Mouse (Mus musculus) lung, postnatal 0 days (tissue): Measurements from ENCODE around the gene Ankrd12. TPM values are rescaled to one million over a fixed set of nuclear protein-coding genes. Genes with fewer than 3 reads are reported as not detected.

Experiments used
- ATAC-seq: fragments of 200-750 bp; cut with Nextera tagmentation; 2 replicates; pipeline ENCODE4 v1.8.0; 2017; ENCODE audit warnings: moderate library complexity
- DNase-seq: peaks from one replicate; pipeline ENCODE4 v3.0.0-alpha.2; 2016; ENCODE audit warnings: low spot score
- H3K27ac ChIP-seq: fragments of 300-500 bp; sonication (generic); 2 replicates; pipeline ENCODE4 v1.5.1; 2014; ENCODE audit warnings: antibody characterized with exemption, mild to moderate bottlenecking, low read length, mixed read lengths
- H3K27me3 ChIP-seq: fragments of 300-500 bp; sonication (generic); replicated peaks from 2 replicates; pipeline ENCODE4 v1.6.1; 2014; ENCODE audit warnings: low read length, mixed read lengths; ENCODE audit not compliant: insufficient read depth
- H3K36me3 ChIP-seq: fragments of 300-500 bp; sonication (generic); 2 replicates; pipeline ENCODE4 v1.6.1; 2014; ENCODE audit warnings: low read length, mixed read lengths; ENCODE audit not compliant: insufficient read depth
- H3K4me1 ChIP-seq: fragments of 300-500 bp; sonication (generic); 2 replicates; pipeline ENCODE4 v1.6.1; 2014; ENCODE audit warnings: antibody characterized with exemption, low read depth, low read length, mixed read lengths; ENCODE audit not compliant: insufficient read depth
- H3K4me2 ChIP-seq: fragments of 300-500 bp; sonication (generic); replicated peaks from 2 replicates; pipeline ENCODE4 v1.6.1; 2014; ENCODE audit warnings: low read depth, mild to moderate bottlenecking, low read length, moderate library complexity, mixed read lengths
- H3K4me3 ChIP-seq: fragments of 300-500 bp; sonication (generic); 2 replicates; pipeline ENCODE4 v1.5.1; 2014; ENCODE audit warnings: low read depth, low read length
- H3K9ac ChIP-seq: fragments of 300-500 bp; sonication (generic); replicated peaks from 2 replicates; pipeline ENCODE4 v1.6.1; 2014; ENCODE audit warnings: low read depth, mild to moderate bottlenecking
- H3K9me3 ChIP-seq: fragments of 300-500 bp; sonication (generic); 2 replicates; pipeline ENCODE4 v1.6.1; 2016; ENCODE audit warnings: low read length, mixed read lengths
- CTCF ChIP-seq: IDR thresholded peaks from 2 replicates; pipeline ENCODE4 v1.5.1; 2016; ENCODE audit warnings: antibody characterized with exemption, mild to moderate bottlenecking
- EP300 ChIP-seq: IDR thresholded peaks from 2 replicates; pipeline ENCODE4 v1.6.1; 2016; ENCODE audit warnings: antibody characterized with exemption, mild to moderate bottlenecking, control low read depth
- WGBS: fragments of 180-500 bp; shearing (Covaris S2); extraction: QIAGEN DNeasy Blood & Tissue Kit; methylation state at CpG from one replicate; pipeline ENCODE4 v1.1.7; 2014; 5-methylcytosine and 5-hydroxymethylcytosine counted together
- polyA plus RNA-seq: library from polyadenylated mRNA; unstranded; fragments of >200 nt; fragmentation: Nextera tagmentation; extraction: Ambion mirVana; gene quantifications from 2 replicates; pipeline ENCODE4 v1.2.1, GENCODE M21; 2015

Ankrd12 gene
- polyA plus RNA-seq, 1 experiment from 2014 or later: 29.4 TPM

DNA sequence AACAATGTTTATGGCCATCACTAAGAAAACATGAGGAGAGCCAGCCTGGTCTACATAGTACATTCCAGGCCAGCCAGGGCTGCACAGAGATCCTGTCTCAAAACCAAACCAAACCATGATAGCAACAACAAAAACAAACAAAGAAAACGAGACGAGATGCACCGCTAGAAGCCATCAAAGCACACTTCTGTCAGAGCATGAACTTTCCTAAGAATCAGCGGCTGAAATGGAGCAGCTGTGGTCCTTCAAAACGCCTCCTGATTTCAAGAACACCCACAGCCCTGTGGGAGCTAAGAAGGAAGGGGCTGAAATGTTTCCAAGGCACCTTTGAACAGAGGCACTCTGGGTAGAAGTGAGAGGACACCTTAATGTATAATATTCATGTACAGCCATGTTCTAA is 152.7 kb downstream of the Ankrd12 start:
- H3K36me3 ChIP-seq: peaks cover 14% of the 10 kb centered on the region
- no peak overlapping the region for H3K9ac ChIP-seq
- peak; percentile 74 for ATAC-seq
- no peak overlapping the region for H3K4me3 ChIP-seq
- 38% methylated on average over 5 of the region's 5 CpGs for whole genome bisulfite sequencing
- TF ChIP-seq CTCF: no peak
- TF ChIP-seq EP300: peak; percentile 73
- H3K9me3 ChIP-seq: no peaks in the 10 kb centered on the region
- H3K27me3 ChIP-seq: no peaks in the 10 kb centered on the region
- H3K27ac ChIP-seq: peak overlapping the region; percentile 59; the same call in 1 of the 2 replicates
- no peak overlapping the region for H3K4me2 ChIP-seq
- H3K4me1 ChIP-seq: no peaks in the 10 kb centered on the region
- peak; percentile 87 for DNase-seq

DNA sequence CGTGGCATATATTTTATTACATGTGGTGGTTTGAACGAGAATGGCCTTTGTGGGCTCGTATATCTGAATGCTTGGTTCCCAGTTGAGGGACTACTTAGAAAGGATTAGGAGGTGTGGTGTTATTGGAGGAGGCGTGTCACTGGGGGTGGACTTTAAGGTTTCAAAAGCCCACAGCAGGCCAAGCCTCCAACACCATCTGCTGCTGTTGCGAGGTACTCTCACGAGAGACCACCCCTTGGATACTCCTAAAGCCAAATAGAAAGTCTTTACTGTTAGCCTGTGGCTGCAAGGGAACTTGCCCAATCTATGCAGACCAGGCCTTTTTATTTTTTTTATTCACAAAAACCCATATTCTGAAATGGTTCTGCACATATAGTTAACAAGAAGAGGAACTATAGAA is 154.9 kb downstream of the Ankrd12 start:
- Histone ChIP-seq H3K27ac (no peak overlapping the region), H3K9ac (no peak overlapping the region), H3K36me3 (peaks cover 14% of the 10 kb centered on the region; the same call in 1 of the 2 replicates), H3K4me2 (no peak overlapping the region), H3K4me3 (no peak overlapping the region), H3K27me3 (no peaks in the 10 kb centered on the region), H3K4me1 (no peaks in the 10 kb centered on the region), H3K9me3 (no peaks in the 10 kb centered on the region)
- TF ChIP-seq EP300: no peak
- no peak for TF ChIP-seq CTCF
- WGBS: 85% methylated on average over 6 of the region's 6 CpGs
- no peak for ATAC-seq
- no peak for DNase-seq

DNA sequence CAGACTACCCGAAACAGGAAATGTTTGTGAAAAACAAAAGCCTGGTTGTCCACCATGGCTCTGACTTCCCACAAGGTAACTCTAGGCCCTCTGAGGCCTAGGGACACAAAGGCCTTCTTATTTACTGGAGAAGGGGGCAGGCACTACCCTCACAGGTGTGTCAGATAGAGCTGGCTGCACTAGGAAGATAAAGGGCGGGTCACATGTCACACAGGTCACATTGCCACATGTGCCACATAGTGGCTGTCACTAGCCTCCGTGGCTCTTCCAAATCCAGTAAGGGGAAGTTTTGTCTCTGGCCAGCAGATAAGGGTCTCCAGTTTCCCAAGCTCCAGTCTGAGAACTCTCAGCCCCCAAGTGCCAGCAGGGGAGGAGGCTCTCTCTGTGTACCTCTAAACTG is 157.7 kb downstream of the Ankrd12 start:
- no peak for DNase-seq
- no peak overlapping the region for H3K27ac ChIP-seq
- H3K9me3 ChIP-seq: no peaks in the 10 kb centered on the region
- H3K36me3 ChIP-seq: peaks cover 11% of the 10 kb centered on the region; the same call in 1 of the 2 replicates
- H3K9ac ChIP-seq: no peak overlapping the region
- WGBS: 61% methylated on average over 3 of the region's 3 CpGs
- no peak for ATAC-seq
- no peaks in the 10 kb centered on the region for H3K27me3 ChIP-seq
- peaks cover 2% of the 10 kb centered on the region; the same call in 1 of the 2 replicates for H3K4me1 ChIP-seq
- H3K4me2 ChIP-seq: no peak overlapping the region
- no peak for TF ChIP-seq EP300
- H3K4me3 ChIP-seq: no peak overlapping the region

DNA sequence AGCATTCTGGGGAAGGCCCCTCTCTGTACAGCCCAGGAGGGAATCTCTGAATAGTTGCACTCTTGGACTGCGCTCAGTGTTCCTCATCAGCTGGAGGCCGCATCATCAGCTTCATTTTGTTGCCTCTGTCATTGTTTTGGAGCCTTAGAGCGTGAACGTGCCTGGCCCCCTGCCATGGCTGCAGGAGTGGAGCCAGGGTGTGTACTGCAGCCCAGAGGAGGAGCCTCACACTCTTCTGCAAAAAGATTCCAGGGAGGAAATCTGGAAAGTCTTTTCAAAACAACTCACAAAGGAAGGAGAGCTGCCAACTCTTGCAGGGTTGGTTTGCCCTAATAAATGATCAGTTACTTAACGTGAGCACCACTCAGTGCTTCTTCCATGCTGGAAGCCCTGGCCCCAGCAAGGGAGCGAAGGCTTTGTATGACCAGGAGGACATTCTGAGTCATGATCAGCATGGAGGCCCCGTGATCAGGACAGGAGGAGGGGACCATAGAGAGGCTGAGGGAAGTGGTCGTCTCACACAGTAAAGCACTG is 160.7 kb downstream of the Ankrd12 start:
- peaks cover 3% of the 10 kb centered on the region; the same call in 1 of the 2 replicates for H3K4me1 ChIP-seq
- H3K36me3 ChIP-seq: no peaks in the 10 kb centered on the region
- H3K4me2 ChIP-seq: 0 out of 2 replicates have a peak overlapping the region, but pooled peaks have one; percentile 22
- no peak overlapping the region for H3K4me3 ChIP-seq
- no peaks in the 10 kb centered on the region for H3K27me3 ChIP-seq
- ATAC-seq (peak; percentile 88), DNase-seq (peak; percentile 95)
- peak; percentile 68 for TF ChIP-seq EP300
- TF ChIP-seq CTCF: no peak
- no peaks in the 10 kb centered on the region for H3K9me3 ChIP-seq
- no peak overlapping the region for H3K9ac ChIP-seq
- WGBS: 13% methylated on average over 8 of the region's 8 CpGs
- H3K27ac ChIP-seq: peak overlapping the region; percentile 87

Other genes starting within 250 kb of the Ankrd12 start
- gene Ralbp1, start 191.3 kb downstream of the Ankrd12 start, polyA plus RNA-seq: 151 and 155 TPM in 2 replicates
- 89.1 and 93.8 TPM in 2 replicates for gene Twsg1, start 125.9 kb downstream of the Ankrd12 start, polyA plus RNA-seq
- 219 and 239 TPM in 2 replicates for gene Ndufv2, start 24.5 kb upstream of the Ankrd12 start, polyA plus RNA-seq
- 40.1 and 43.4 TPM in 2 replicates for gene Washc1, start 34.5 kb upstream of the Ankrd12 start, polyA plus RNA-seq
- 2.1 and 2.2 TPM in 2 replicates for gene Ddx11, start 46.4 kb upstream of the Ankrd12 start, polyA plus RNA-seq